In the genomic region with DNA sequence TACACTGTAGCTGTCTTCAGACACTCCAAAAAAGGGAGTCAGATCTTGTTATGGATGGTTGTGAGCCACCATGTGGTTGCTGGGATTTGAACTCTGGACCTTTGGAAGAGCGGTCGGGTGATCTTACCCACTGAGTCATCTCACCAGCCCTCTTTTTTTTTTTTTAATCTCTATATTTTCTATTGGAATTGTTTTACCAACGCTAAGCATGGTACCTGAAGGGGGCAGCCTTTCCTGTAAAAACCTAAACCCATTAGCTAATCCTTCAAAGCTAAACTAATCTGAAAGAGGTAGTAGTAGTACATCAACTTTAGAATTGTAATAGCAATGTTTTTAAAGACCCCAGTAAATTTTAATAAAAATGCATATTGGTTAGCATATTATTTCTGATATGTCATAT, we compare ENCODE assay signal across 8 mouse cellular contexts. TPM values are rescaled to one million over a fixed set of nuclear protein-coding genes. Genes with fewer than 3 reads are reported as not detected.
DNase-seq lines count a peak whose midpoint lies in the region; ATAC-seq and TF ChIP-seq lines count a peak whose summit lies in the region.

No protein-coding gene starts in this region.

- ATAC-seq in forebrain, embryonic 14.5 days, result no peak
- ATAC-seq in forebrain, embryonic 11.5 days (replicated peaks; ENCODE audit: low FRiP score), result no peak
- ATAC-seq in stomach, postnatal 0 days (ENCODE audit: low FRiP score, low TSS enrichment), result no peak
- ATAC-seq in forebrain, postnatal 0 days, result no peak

- no peak overlapping the region for H3K9ac ChIP-seq in forebrain, embryonic 14.5 days (ENCODE audit: low read length)
- H3K9ac ChIP-seq in forebrain, embryonic 11.5 days (ENCODE audit: low read length), result no peak overlapping the region
- no peak overlapping the region for H3K9ac ChIP-seq in stomach, postnatal 0 days (ENCODE audit: low read length)
- no peak overlapping the region for H3K9ac ChIP-seq in forebrain, postnatal 0 days

- no peaks in the 10 kb centered on the region for H3K36me3 ChIP-seq in forebrain, embryonic 14.5 days (ENCODE audit: control insufficient read depth, insufficient read depth, low read length)
- H3K36me3 ChIP-seq in forebrain, embryonic 11.5 days (ENCODE audit: control insufficient read depth, insufficient read depth, low read length), result no peaks in the 10 kb centered on the region
- no peaks in the 10 kb centered on the region for H3K36me3 ChIP-seq in stomach, postnatal 0 days (ENCODE audit: control insufficient read depth, insufficient read depth, low read length)
- no peaks in the 10 kb centered on the region for H3K36me3 ChIP-seq in heart, embryonic 10.5 days
- no peaks in the 10 kb centered on the region for H3K36me3 ChIP-seq in forebrain, postnatal 0 days (ENCODE audit: insufficient read depth)

- no peak overlapping the region for H3K27ac ChIP-seq in forebrain, embryonic 14.5 days (ENCODE audit: low read depth, low read length)
- no peak overlapping the region for H3K27ac ChIP-seq in forebrain, embryonic 11.5 days (ENCODE audit: low read depth, low read length)
- H3K27ac ChIP-seq in stomach, postnatal 0 days (replicated peaks), result no peak overlapping the region
- no peak overlapping the region for H3K27ac ChIP-seq in heart, embryonic 10.5 days
- no peak overlapping the region for H3K27ac ChIP-seq in forebrain, postnatal 0 days (ENCODE audit: low read depth, low read length)

- no peak overlapping the region for H3K4me3 ChIP-seq in forebrain, embryonic 14.5 days (ENCODE audit: low read depth, low read length)
- H3K4me3 ChIP-seq in forebrain, embryonic 11.5 days (ENCODE audit: low read depth, low read length), result no peak overlapping the region
- no peak overlapping the region for H3K4me3 ChIP-seq in stomach, postnatal 0 days (ENCODE audit: low read depth, low read length)
- H3K4me3 ChIP-seq in heart, embryonic 10.5 days, result no peak overlapping the region
- H3K4me3 ChIP-seq in forebrain, postnatal 0 days (ENCODE audit: low read depth, low read length), result no peak overlapping the region

- H3K9me3 ChIP-seq in forebrain, embryonic 14.5 days (replicated peaks; ENCODE audit: control insufficient read depth, low read length), result no peaks in the 10 kb centered on the region
- H3K9me3 ChIP-seq in forebrain, embryonic 11.5 days (ENCODE audit: control insufficient read depth, low read length), result no peaks in the 10 kb centered on the region
- H3K9me3 ChIP-seq in stomach, postnatal 0 days (ENCODE audit: control insufficient read depth, low read length), result no peaks in the 10 kb centered on the region
- no peaks in the 10 kb centered on the region for H3K9me3 ChIP-seq in heart, embryonic 10.5 days
- no peaks in the 10 kb centered on the region for H3K9me3 ChIP-seq in forebrain, postnatal 0 days (ENCODE audit: low read length)

- 47% methylated on average over 3 of the region's 3 CpGs for WGBS in forebrain, embryonic 14.5 days
- WGBS in forebrain, embryonic 11.5 days, result 54% methylated on average over 3 of the region's 3 CpGs
- WGBS in stomach, postnatal 0 days, result 44% methylated on average over 3 of the region's 3 CpGs
- 52% methylated on average over 3 of the region's 3 CpGs for WGBS in heart, embryonic 10.5 days
- 48% methylated on average over 3 of the region's 3 CpGs for WGBS in forebrain, postnatal 0 days

- peak; percentile 36 for DNase-seq in forebrain, embryonic 14.5 days (ENCODE audit: low spot score)
- no peak for DNase-seq in forebrain, embryonic 11.5 days (ENCODE audit: low spot score)
- DNase-seq in retina, postnatal 1 day, result peak; percentile 15
- no peak for DNase-seq in retina, embryonic 14.5 days (ENCODE audit: low spot score)
- DNase-seq in c-Kit-positive CD71-positive TER-119-positive erythroid progenitor cells, embryonic 14.5 days (ENCODE audit: low spot score), result peak; percentile 7
- DNase-seq in stomach, postnatal 0 days (ENCODE audit: low spot score), result peak; percentile 36
- no peak for DNase-seq in heart, embryonic 10.5 days (ENCODE audit: low spot score)
- no peak for DNase-seq in forebrain, postnatal 0 days

- no peaks in the 10 kb centered on the region for H3K27me3 ChIP-seq in forebrain, embryonic 14.5 days (replicated peaks; ENCODE audit: control insufficient read depth, insufficient read depth, low read length)
- no peaks in the 10 kb centered on the region for H3K27me3 ChIP-seq in forebrain, embryonic 11.5 days (ENCODE audit: control insufficient read depth, insufficient read depth, low read length)
- H3K27me3 ChIP-seq in stomach, postnatal 0 days (ENCODE audit: control insufficient read depth, insufficient read depth, low read length), result no peaks in the 10 kb centered on the region
- peaks cover 6% of the 10 kb centered on the region for H3K27me3 ChIP-seq in heart, embryonic 10.5 days (ENCODE audit: insufficient read depth, poor library complexity, severe bottlenecking)
- H3K27me3 ChIP-seq in forebrain, postnatal 0 days (ENCODE audit: insufficient read depth, low read length), result no peaks in the 10 kb centered on the region

- TF ChIP-seq EP300 in stomach, postnatal 0 days (optimal IDR thresholded peaks at IDR 0.05), result no peak

- H3K4me2 ChIP-seq in forebrain, embryonic 14.5 days (ENCODE audit: low read length), result no peak overlapping the region
- no peak overlapping the region for H3K4me2 ChIP-seq in forebrain, embryonic 11.5 days (ENCODE audit: low read depth, low read length, severe bottlenecking)
- no peak overlapping the region for H3K4me2 ChIP-seq in stomach, postnatal 0 days (replicated peaks; ENCODE audit: low read depth)
- H3K4me2 ChIP-seq in forebrain, postnatal 0 days (ENCODE audit: low read depth), result no peak overlapping the region

- TF ChIP-seq CTCF in stomach, postnatal 0 days (IDR thresholded peaks at IDR 0.05; ENCODE audit: low read depth), result peak; percentile 58
- TF ChIP-seq CTCF in forebrain, postnatal 0 days (IDR thresholded peaks at IDR 0.05; ENCODE audit: low read depth), result no peak

- no peaks in the 10 kb centered on the region for H3K4me1 ChIP-seq in forebrain, embryonic 14.5 days (ENCODE audit: control insufficient read depth, insufficient read depth, low read length)
- no peaks in the 10 kb centered on the region for H3K4me1 ChIP-seq in forebrain, embryonic 11.5 days (replicated peaks; ENCODE audit: control insufficient read depth, insufficient read depth, low read length)
- H3K4me1 ChIP-seq in stomach, postnatal 0 days (replicated peaks; ENCODE audit: control insufficient read depth, insufficient read depth), result no peaks in the 10 kb centered on the region
- no peaks in the 10 kb centered on the region for H3K4me1 ChIP-seq in heart, embryonic 10.5 days
- no peaks in the 10 kb centered on the region for H3K4me1 ChIP-seq in forebrain, postnatal 0 days (ENCODE audit: insufficient read depth)

RNA-seq across cellular contexts. Expression of a gene that starts 17.2 kb away (rescaled TPM):
- polyA plus RNA-seq in forebrain, embryonic 14.5 days (2014; fragmentation: Nextera tagmentation; extraction: Ambion mirVana), result 26.5 and 28.1 TPM in 2 replicates
- 27.7 and 29.7 TPM in 2 replicates for polyA plus RNA-seq in forebrain, embryonic 11.5 days (2014; fragmentation: Nextera tagmentation; extraction: Ambion mirVana)
- polyA plus RNA-seq in stomach, postnatal 0 days (2015; fragmentation: Nextera tagmentation; extraction: Ambion mirVana), result 33.8 and 34.3 TPM in 2 replicates
- polyA plus RNA-seq in heart, embryonic 10.5 days (2016; fragmentation: Nextera tagmentation; extraction: Ambion mirVana), result 21.1 and 27.8 TPM in 2 replicates
- total RNA-seq in forebrain, postnatal 0 days (2014; rRNA removed), result 10.0 and 12.9 TPM in 2 replicates
- polyA plus RNA-seq in forebrain, postnatal 0 days (2015; fragmentation: Nextera tagmentation; extraction: Ambion mirVana), result 14.7 and 17.1 TPM in 2 replicates

Comparison
In these comparisons a context has a peak if more than half of its experiments do, and no peak if none do; other contexts are left out.
1. DNase-seq: peak in forebrain, embryonic 14.5 days (single experiment), retina, postnatal 1 day (single experiment), c-Kit-positive CD71-positive TER-119-positive erythroid progenitor cells, embryonic 14.5 days (single experiment) and stomach, postnatal 0 days (single experiment); none in forebrain, embryonic 11.5 days (single experiment), retina, embryonic 14.5 days (single experiment), heart, embryonic 10.5 days (single experiment) and forebrain, postnatal 0 days (single experiment).